Mouse (Mus musculus) ES-E14 (cell line): Measurements from ENCODE around the gene Bola1. TPM values are rescaled to one million over a fixed set of nuclear protein-coding genes. Genes with fewer than 3 reads are reported as not detected.
A peak's percentile ranks its signal among the peaks of the same experiment; 100 is the strongest.
"Not testable (repeated sequence)": the region's sequence is repeated elsewhere in the genome, so short reads cannot be mapped to it uniquely, and the experiment has no call there.

ENCODE experiments used
- DNase-seq: peaks from one replicate; pipeline ENCODE4 v3.0.0-alpha.2; 2013; ENCODE audit warnings: low read depth, low spot score
- H3K27ac ChIP-seq: 2 replicates; pipeline ENCODE4 v1.5.1; 2012; ENCODE audit warnings: low read depth, mild to moderate bottlenecking, low read length, moderate library complexity, mixed read lengths; ENCODE audit not compliant: poor library complexity, insufficient read depth, severe bottlenecking
- H3K36me3 ChIP-seq: 2 replicates; pipeline ENCODE4 v1.6.1; 2012; ENCODE audit warnings: mild to moderate bottlenecking, low read length, moderate library complexity, mixed read lengths; ENCODE audit not compliant: control insufficient read depth, poor library complexity, insufficient read depth, severe bottlenecking
- H3K4me1 ChIP-seq, 2 experiments: fragments of 150-350 bp in 1 of 2; sonication (generic) in 1 of 2; 2 replicates each; pipeline ENCODE4 v1.6.1; 2012; ENCODE audit warnings: low read length in 2 of 2, mild to moderate bottlenecking in 1 of 2, mixed read lengths in 1 of 2; ENCODE audit not compliant: control insufficient read depth in 2 of 2, insufficient read depth in 2 of 2, poor library complexity in 1 of 2
- H3K4me3 ChIP-seq, 2 experiments: fragments of 150-350 bp in 1 of 2; sonication (generic) in 1 of 2; 2 replicates each; pipeline ENCODE4 v1.5.1; 2012; ENCODE audit warnings: low read length in 2 of 2, low read depth in 1 of 2, mild to moderate bottlenecking in 1 of 2, mixed read lengths in 1 of 2; ENCODE audit not compliant: insufficient read depth in 1 of 2, poor library complexity in 1 of 2, severe bottlenecking in 1 of 2
- H3K9ac ChIP-seq: 2 replicates; pipeline ENCODE4 v1.6.1; 2012; ENCODE audit warnings: low read depth, mild to moderate bottlenecking, low read length, mixed read lengths; ENCODE audit not compliant: poor library complexity, insufficient read depth, severe bottlenecking
- H3K9me3 ChIP-seq: fragments of 150-350 bp; sonication (generic); 2 replicates; pipeline ENCODE4 v1.6.1; 2012; ENCODE audit warnings: low read depth, mild to moderate bottlenecking, low read length; ENCODE audit not compliant: control insufficient read depth, insufficient read depth
- CHD2 ChIP-seq: IDR thresholded peaks from 2 replicates; pipeline ENCODE4 v1.6.1; 2014; ENCODE audit warnings: mild to moderate bottlenecking, low read depth, low read length, inconsistent platforms
- HCFC1 ChIP-seq: IDR thresholded peaks from 2 replicates; pipeline ENCODE4 v1.6.1; 2012; ENCODE audit warnings: low read length, inconsistent platforms, borderline replicate concordance; ENCODE audit not compliant: insufficient read depth
- MAFK ChIP-seq: IDR thresholded peaks from 2 replicates; pipeline ENCODE4 v1.6.1; 2014; ENCODE audit warnings: mild to moderate bottlenecking, low read depth, low read length, inconsistent platforms; ENCODE audit not compliant: insufficient read depth
- ZC3H11A ChIP-seq: IDR thresholded peaks from 2 replicates; pipeline ENCODE4 v1.6.1; 2012; ENCODE audit warnings: low read depth, mild to moderate bottlenecking, inconsistent platforms, low read length, borderline replicate concordance
- ZNF384 ChIP-seq: IDR thresholded peaks from 2 replicates; pipeline ENCODE4 v1.6.1; 2012; ENCODE audit warnings: low read depth, low read length, inconsistent platforms
- in situ Hi-C, 2 experiments: fragments of 600-800 bp; cut with MboI; formaldehyde crosslinking; loops; one replicate each; pipeline ENCODE4 v1.15.1; 2025; ENCODE audit warnings: low sequenced_read_pairs in 2 of 2, inconsistent platforms in 1 of 2; ENCODE audit not compliant: unreplicated experiment in 2 of 2
- total RNA-seq: library from RNA; depleted of rRNA; stranded (reverse); fragments of 300-350 nt; gene quantifications from 2 replicates; pipeline ENCODE4 v1.2.3, GENCODE M21; 2012

Gene Bola1
- total RNA-seq, 1 experiment: 76.4 TPM

- Histone ChIP-seq H3K4me1 (peaks cover 6 to 21% of the 10 kb centered on the region in 2 experiments), H3K27ac (no peak overlapping the region), H3K9me3 (no peaks in the 10 kb centered on the region), H3K36me3 (peaks cover 30% of the 10 kb centered on the region), H3K4me3 (no peak overlapping the region), H3K9ac (no peak overlapping the region)
- in situ Hi-C loops: no loop called here
- no peak for DNase-seq
- TF ChIP-seq HCFC1 (no peak), MAFK (no peak), ZNF384 (no peak), ZC3H11A (no peak), CHD2 (no peak)
Measured at GRCm38 (mm10) chr3:96178902-96179301, 40.6 kb downstream of the Bola1 start.

GRCm38 (mm10) chr3:96178427-96178826, 41.1 kb downstream of the Bola1 start:
- Histone ChIP-seq H3K9me3 (no peaks in the 10 kb centered on the region), H3K4me3 (no peak overlapping the region), H3K27ac (no peak overlapping the region), H3K4me1 (peaks cover 6 to 18% of the 10 kb centered on the region in 2 experiments), H3K9ac (no peak overlapping the region), H3K36me3 (peaks cover 34% of the 10 kb centered on the region)
- no peak for DNase-seq
- in situ Hi-C loops: no loop called here
- no peak for TF ChIP-seq ZNF384
- no peak for TF ChIP-seq CHD2
- no peak for TF ChIP-seq MAFK
- no peak for TF ChIP-seq HCFC1
- TF ChIP-seq ZC3H11A: no peak

GRCm38 (mm10) chr3:96175251-96175650, 44.3 kb downstream of the Bola1 start:
- Histone ChIP-seq H3K4me1 (peaks cover 5 to 13% of the 10 kb centered on the region in 2 experiments; a peak in 3 of 4 replicates), H3K9me3 (no peaks in the 10 kb centered on the region), H3K36me3 (peaks cover 35% of the 10 kb centered on the region), H3K27ac (no peak overlapping the region; the same call in 1 of the 2 replicates), H3K4me3 (no peak overlapping the region), H3K9ac (no peak overlapping the region)
- in situ Hi-C loops: no loop called here
- TF ChIP-seq CHD2 (no peak), ZNF384 (0 out of 2 replicates have a peak, but pooled peaks have one; percentile 40), MAFK (no peak)
- no peak for DNase-seq

- Histone ChIP-seq H3K36me3 (peaks cover 37% of the 10 kb centered on the region), H3K4me1 (peaks cover 5 to 14% of the 10 kb centered on the region in 2 experiments; a peak in 3 of 4 replicates), H3K4me3 (peak overlapping the region; percentile 6 to 98; a peak in 2 of 4 replicates), H3K9ac (peak overlapping the region; percentile 26; the same call in 1 of the 2 replicates)
- in situ Hi-C loops, H3K9me3 ChIP-seq, H3K27ac ChIP-seq, DNase-seq: not testable (repeated sequence)
Measured at GRCm38 (mm10) chr3:96174042-96174441, 45.5 kb downstream of the Bola1 start.

GRCm38 (mm10) chr3:96173185-96173584, 46.3 kb downstream of the Bola1 start:
- H3K36me3 ChIP-seq: peaks cover 37% of the 10 kb centered on the region
- TF ChIP-seq CHD2: no peak
- no peak for DNase-seq
- no peak overlapping the region for H3K27ac ChIP-seq
- H3K4me1 ChIP-seq: peaks cover 5 to 14% of the 10 kb centered on the region in 2 experiments; a peak in 3 of 4 replicates
- H3K4me3 ChIP-seq: peak overlapping the region; percentile 97 to 98
- in situ Hi-C loops: no loop called here
- H3K9me3 ChIP-seq: no peaks in the 10 kb centered on the region
- peak overlapping the region; percentile 99 for H3K9ac ChIP-seq
